Mouse (Mus musculus) hindbrain, embryonic 14.5 days (tissue): Measurements from ENCODE around the gene Hoxd11. TPM values are rescaled to one million over a fixed set of nuclear protein-coding genes. Genes with fewer than 3 reads are reported as not detected.
A peak's percentile ranks its signal among the peaks of the same experiment; 100 is the strongest.

Experiments used
- ATAC-seq: fragments of 200-750 bp; cut with Nextera tagmentation; 2 replicates; pipeline ENCODE4 v1.8.0; 2017; ENCODE audit warnings: moderate number of reproducible peaks, mild to moderate bottlenecking, moderate TSS enrichment, moderate library complexity; ENCODE audit not compliant: low FRiP score
- DNase-seq: peaks from one replicate; pipeline ENCODE4 v3.0.0-alpha.2; 2015; ENCODE audit warnings: low spot score
- H3K27ac ChIP-seq: fragments of 300-500 bp; sonication (generic); 2 replicates; pipeline ENCODE4 v1.5.1; 2014; ENCODE audit warnings: mild to moderate bottlenecking, moderate library complexity
- H3K27me3 ChIP-seq: fragments of 300-500 bp; sonication (generic); 2 replicates; pipeline ENCODE4 v1.6.1; 2014; ENCODE audit warnings: mild to moderate bottlenecking, low read length, mixed read lengths; ENCODE audit not compliant: control insufficient read depth, insufficient read depth
- H3K36me3 ChIP-seq: fragments of 300-500 bp; sonication (generic); replicated peaks from 2 replicates; pipeline ENCODE4 v1.6.1; 2014; ENCODE audit not compliant: control insufficient read depth, insufficient read depth
- H3K4me1 ChIP-seq: fragments of 300-500 bp; sonication (generic); replicated peaks from 2 replicates; pipeline ENCODE4 v1.6.1; 2014; ENCODE audit warnings: antibody characterized with exemption, low read length, mixed read lengths; ENCODE audit not compliant: control insufficient read depth, insufficient read depth
- H3K4me2 ChIP-seq: fragments of 300-500 bp; sonication (generic); replicated peaks from 2 replicates; pipeline ENCODE4 v1.6.1; 2014; ENCODE audit warnings: mild to moderate bottlenecking, moderate library complexity
- H3K4me3 ChIP-seq: fragments of 300-500 bp; sonication (generic); replicated peaks from 2 replicates; pipeline ENCODE4 v1.5.1; 2014; ENCODE audit warnings: mild to moderate bottlenecking, low read length
- H3K9ac ChIP-seq: fragments of 300-500 bp; sonication (generic); 2 replicates; pipeline ENCODE4 v1.6.1; 2014
- H3K9me3 ChIP-seq: fragments of 300-500 bp; sonication (generic); 2 replicates; pipeline ENCODE4 v1.6.1; 2016; ENCODE audit warnings: low read length; ENCODE audit not compliant: control insufficient read depth
- WGBS: fragments of 180-500 bp; shearing (Covaris S2); extraction: QIAGEN DNeasy Blood & Tissue Kit; methylation state at CpG from one replicate; pipeline ENCODE4 v1.1.7; 2014; 5-methylcytosine and 5-hydroxymethylcytosine counted together
- polyA plus RNA-seq: library from polyadenylated mRNA; unstranded; fragments of >200 nt; fragmentation: Nextera tagmentation; extraction: Ambion mirVana; gene quantifications from 2 replicates; pipeline ENCODE4 v1.2.1, GENCODE M21; 2014

Gene Hoxd11
- polyA plus RNA-seq, 1 experiment from 2014 or later = not detected

DNA sequence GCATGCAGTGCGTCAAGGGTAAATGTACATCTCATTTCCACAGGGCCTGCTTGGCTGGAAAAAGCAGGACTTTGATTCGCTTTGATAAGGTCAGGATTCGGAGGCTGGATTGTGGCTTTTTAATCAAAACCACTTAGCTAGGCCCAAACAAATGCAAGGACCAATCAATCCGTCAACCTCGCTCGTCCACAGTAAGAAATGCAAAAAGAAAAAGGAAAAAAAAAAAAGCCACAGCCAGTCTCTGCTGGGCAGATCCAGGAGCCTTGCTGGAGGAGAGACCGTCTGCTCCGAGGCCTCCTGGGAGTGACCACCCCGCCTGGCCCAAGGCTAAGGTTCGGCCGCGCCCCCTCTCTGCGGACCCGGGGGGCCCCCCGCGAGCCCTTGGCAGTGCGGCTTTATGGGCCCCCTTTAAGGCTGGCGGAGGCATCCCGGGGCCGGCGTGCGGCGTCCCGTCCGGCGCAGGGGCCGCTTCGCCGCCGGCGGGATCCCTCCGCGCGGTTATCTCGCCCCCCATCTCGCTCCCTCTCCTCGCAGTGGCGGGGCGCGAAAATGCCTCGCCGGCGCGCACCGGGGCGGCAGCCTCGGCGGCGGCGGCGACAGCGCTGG lies 25.1 kb downstream of the Hoxd11 start, which contains the start of gene Hoxd8:
Gene Hoxd8 (plus strand): TSS at position 223 of the 606 bp plus-strand sequence.
- ATAC-seq (no peak), DNase-seq (no peak)
- no peaks in the 10 kb centered on the region for H3K9me3 ChIP-seq
- H3K27me3 ChIP-seq = peaks cover 92% of the 10 kb centered on the region
- H3K27ac ChIP-seq = no peak within 1 kb of the TSS
- peak within 1 kb of the TSS; percentile 8; the same call in 1 of the 2 replicates for H3K9ac ChIP-seq
- under 1% methylated on average over 39 of the region's 52 CpGs for WGBS
- peak within 1 kb of the TSS; percentile 29 for H3K4me3 ChIP-seq
- H3K4me1 ChIP-seq = no peaks in the 10 kb centered on the region
- H3K36me3 ChIP-seq = no peaks in the 10 kb centered on the region
- H3K4me2 ChIP-seq = peak within 1 kb of the TSS; percentile 46

GRCm38 (mm10) chr2:74704999-74705466 lies 25.7 kb downstream of the Hoxd11 start:
- H3K36me3 ChIP-seq = no peaks in the 10 kb centered on the region
- H3K9me3 ChIP-seq = no peaks in the 10 kb centered on the region
- under 1% methylated on average over 35 of the region's 66 CpGs for WGBS
- H3K9ac ChIP-seq = peak overlapping the region; percentile 8; the same call in 1 of the 2 replicates
- ATAC-seq (no peak), DNase-seq (no peak)
- peak overlapping the region; percentile 29 for H3K4me3 ChIP-seq
- H3K27me3 ChIP-seq = peaks cover 92% of the 10 kb centered on the region
- peak overlapping the region; percentile 46 for H3K4me2 ChIP-seq
- H3K4me1 ChIP-seq = no peaks in the 10 kb centered on the region
- no peak overlapping the region for H3K27ac ChIP-seq

- Histone ChIP-seq H3K4me2 (peak overlapping the region; percentile 46), H3K27me3 (peaks cover 92% of the 10 kb centered on the region), H3K4me3 (peak overlapping the region; percentile 29), H3K9me3 (no peaks in the 10 kb centered on the region), H3K36me3 (no peaks in the 10 kb centered on the region), H3K27ac (no peak overlapping the region), H3K4me1 (no peaks in the 10 kb centered on the region), H3K9ac (no peak overlapping the region)
- DNase-seq = no peak
- 0% methylated on average over 56 of the region's 85 CpGs for WGBS
- ATAC-seq = no peak
These were observed 26.2 kb downstream of the Hoxd11 start for GRCm38 (mm10) chr2:74705467-74706089.

DNA sequence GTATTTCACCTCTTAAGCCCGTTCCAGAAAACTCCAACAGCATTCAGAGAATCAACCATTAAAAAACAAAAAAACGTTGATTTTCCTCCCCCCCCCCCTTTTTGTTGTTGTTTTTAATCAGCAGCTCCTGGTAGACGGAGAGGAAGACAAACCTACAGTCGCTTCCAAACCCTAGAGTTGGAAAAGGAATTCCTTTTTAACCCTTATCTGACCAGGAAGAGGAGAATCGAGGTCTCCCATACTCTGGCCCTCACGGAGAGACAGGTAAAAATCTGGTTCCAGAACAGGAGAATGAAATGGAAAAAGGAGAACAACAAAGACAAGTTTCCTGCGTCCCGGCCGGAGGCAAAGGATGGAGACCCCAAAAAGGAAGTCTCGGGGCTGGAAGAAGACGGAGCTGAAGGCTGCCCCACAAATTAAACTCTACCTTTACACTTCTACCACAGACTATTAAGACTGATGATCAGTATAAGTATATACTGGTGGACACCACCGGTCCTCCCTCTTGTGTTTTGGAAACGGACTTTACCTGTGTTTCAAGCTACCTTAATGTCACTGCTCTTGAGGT lies 27.1 kb downstream of the Hoxd11 start:
- Histone ChIP-seq H3K27me3 (peaks cover 89% of the 10 kb centered on the region), H3K9me3 (no peaks in the 10 kb centered on the region), H3K9ac (no peak overlapping the region), H3K36me3 (no peaks in the 10 kb centered on the region), H3K4me1 (no peaks in the 10 kb centered on the region), H3K4me2 (no peak overlapping the region), H3K4me3 (no peak overlapping the region), H3K27ac (no peak overlapping the region)
- DNase-seq = no peak
- 1% methylated on average over 13 of the region's 13 CpGs for WGBS
- ATAC-seq = no peak

DNA sequence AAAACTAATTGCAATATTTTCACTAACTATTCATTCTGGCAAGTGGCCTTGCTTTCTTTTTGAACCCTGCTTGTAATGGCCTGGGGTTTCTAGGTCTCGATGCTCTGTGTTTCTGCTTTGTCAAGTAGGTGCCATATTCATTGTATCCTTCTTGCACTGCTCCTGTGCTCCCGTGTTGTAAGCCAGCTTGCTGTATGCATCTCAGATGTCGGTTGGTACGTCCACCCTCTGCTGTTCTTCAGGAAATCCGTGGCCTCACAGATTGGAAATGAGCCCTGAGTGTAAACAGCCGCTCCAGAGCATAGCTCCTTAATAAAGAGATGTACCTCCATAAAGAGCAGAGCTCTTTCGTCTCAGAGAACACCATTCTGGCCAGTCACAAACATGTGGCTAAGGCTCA lies 28.2 kb downstream of the Hoxd11 start:
- Histone ChIP-seq H3K27ac (no peak overlapping the region), H3K9ac (no peak overlapping the region), H3K4me2 (no peak overlapping the region)

DNA sequence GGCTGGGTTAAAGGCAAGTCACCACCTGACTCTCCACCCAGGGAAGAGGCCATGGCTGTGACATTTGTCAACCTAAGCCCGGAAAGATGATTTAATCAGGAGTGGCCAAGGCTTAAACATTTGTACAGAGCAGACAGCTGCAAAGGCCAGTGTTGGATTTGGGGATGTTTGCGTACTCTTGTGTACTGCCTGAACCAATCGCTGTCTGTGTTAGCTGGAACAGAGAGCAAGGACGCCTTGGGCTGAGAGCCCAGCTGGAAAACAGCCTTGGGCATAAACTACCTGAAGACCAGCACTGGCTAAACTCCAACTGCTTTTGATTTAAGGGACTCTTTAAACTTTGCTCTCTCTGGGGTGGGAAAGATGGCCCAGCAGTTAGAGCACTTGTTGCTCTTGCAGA lies 29.3 kb downstream of the Hoxd11 start:
- no peaks in the 10 kb centered on the region for H3K36me3 ChIP-seq
- no peak overlapping the region for H3K27ac ChIP-seq
- ATAC-seq = no peak
- H3K9ac ChIP-seq = no peak overlapping the region
- 6% methylated on average over 4 of the region's 4 CpGs for WGBS
- no peaks in the 10 kb centered on the region for H3K9me3 ChIP-seq
- H3K27me3 ChIP-seq = peaks cover 89% of the 10 kb centered on the region
- no peak overlapping the region for H3K4me3 ChIP-seq
- DNase-seq = no peak
- H3K4me2 ChIP-seq = no peak overlapping the region
- H3K4me1 ChIP-seq = no peaks in the 10 kb centered on the region; the same call in 1 of the 2 replicates

More for the DNA sequence above, 28.2 kb downstream of the Hoxd11 start:
- DNase-seq = no peak
- no peaks in the 10 kb centered on the region; the same call in 1 of the 2 replicates for H3K4me1 ChIP-seq
- no peak overlapping the region for H3K4me3 ChIP-seq
- no peaks in the 10 kb centered on the region for H3K9me3 ChIP-seq
- H3K27me3 ChIP-seq = peaks cover 89% of the 10 kb centered on the region
- ATAC-seq = no peak
- 7% methylated on average over 7 of the region's 7 CpGs for WGBS
- H3K36me3 ChIP-seq = no peaks in the 10 kb centered on the region

DNA sequence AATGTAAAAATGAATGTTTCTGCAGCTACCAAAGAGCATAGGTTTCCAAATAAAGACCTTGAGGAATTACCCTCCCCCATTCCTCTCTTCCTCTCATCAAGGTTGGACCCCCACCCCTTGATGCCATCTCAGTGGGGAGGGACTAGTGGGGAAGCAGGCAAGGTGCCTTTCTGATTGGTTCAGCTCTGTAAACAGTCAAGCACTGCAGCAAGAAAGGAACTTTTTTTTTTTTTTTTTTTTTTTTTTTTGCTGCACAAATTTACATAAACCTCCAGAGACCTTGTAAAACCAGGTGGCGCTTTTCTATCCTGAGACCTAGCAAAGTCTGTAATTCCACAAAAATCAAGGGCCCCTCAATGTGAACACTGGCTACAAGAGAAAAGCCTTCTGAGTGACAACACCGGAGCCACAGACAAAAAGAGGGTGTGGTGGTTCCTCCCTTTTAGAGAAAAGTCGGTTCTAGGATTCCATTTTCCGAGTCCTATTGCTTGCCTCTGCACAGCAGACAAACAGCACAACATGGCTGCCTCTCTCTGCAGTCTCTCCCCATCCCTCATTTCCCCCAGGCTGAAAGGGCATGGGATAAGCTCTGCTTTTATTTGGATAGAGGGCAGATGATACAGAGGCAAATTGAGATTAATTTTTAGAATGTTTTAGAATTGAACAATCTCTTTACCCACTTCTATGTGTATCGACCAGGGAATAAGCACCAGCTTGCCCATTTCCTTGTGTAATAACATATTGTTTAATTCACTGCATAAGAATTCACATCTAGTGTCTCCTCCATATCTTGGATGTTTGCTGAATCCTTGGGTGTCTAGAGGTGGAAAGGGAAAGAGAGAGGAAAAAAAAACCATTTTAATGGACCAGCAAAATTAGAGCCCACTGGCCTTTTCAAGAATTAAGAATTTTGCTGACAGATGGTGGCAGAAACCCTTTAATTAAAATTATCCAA lies 30.4 kb downstream of the Hoxd11 start:
- WGBS = 4% methylated on average over 5 of the region's 5 CpGs
- no peak overlapping the region for H3K27ac ChIP-seq
- no peaks in the 10 kb centered on the region for H3K36me3 ChIP-seq
- H3K9me3 ChIP-seq = no peaks in the 10 kb centered on the region
- peaks cover 90% of the 10 kb centered on the region for H3K27me3 ChIP-seq
- DNase-seq (no peak), ATAC-seq (no peak)
- no peaks in the 10 kb centered on the region; the same call in 1 of the 2 replicates for H3K4me1 ChIP-seq
- H3K4me3 ChIP-seq = no peak overlapping the region
- no peak overlapping the region for H3K4me2 ChIP-seq
- no peak overlapping the region for H3K9ac ChIP-seq

DNA sequence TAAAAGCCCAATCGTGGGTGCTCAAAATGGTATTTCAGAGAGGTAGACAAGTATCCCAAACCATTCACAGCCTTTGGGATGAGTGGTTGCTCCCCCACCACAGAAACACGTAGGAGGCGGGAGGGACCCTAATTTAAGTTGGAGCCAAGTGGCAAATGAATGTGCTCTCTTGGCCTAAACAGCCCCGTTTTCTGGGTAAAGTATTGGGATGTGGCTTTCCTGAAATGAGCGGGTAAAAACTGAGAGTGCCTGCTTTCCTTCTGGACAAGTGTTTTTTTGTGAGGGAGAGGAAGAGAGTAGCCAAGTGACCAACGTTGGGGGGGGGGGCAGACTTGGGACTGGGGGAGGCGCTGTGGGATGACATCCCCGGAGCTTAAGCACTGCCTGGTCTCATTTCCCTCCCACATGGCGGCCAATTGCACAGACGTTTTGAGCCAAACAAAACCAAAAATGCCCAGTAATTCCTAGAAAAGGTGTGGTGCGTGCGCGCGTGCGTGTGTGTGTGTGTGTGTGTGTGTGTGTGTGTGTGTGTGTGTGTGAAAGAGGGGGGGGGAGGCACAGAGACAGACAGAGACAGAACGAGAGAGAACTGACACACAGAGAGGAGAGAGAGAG lies 31.7 kb downstream of the Hoxd11 start:
- H3K9ac ChIP-seq = no peak overlapping the region
- no peaks in the 10 kb centered on the region for H3K36me3 ChIP-seq
- no peak overlapping the region for H3K27ac ChIP-seq
- DNase-seq (no peak), ATAC-seq (no peak)
- 0 out of 2 replicates have a peak overlapping the region, but pooled peaks have one; percentile 1 for H3K4me2 ChIP-seq
- no peaks in the 10 kb centered on the region for H3K9me3 ChIP-seq
- no peaks in the 10 kb centered on the region; the same call in 1 of the 2 replicates for H3K4me1 ChIP-seq
- H3K4me3 ChIP-seq = 0 out of 2 replicates have a peak overlapping the region, but pooled peaks have one; percentile 9
- under 1% methylated on average over 16 of the region's 16 CpGs for WGBS
- H3K27me3 ChIP-seq = peaks cover 96% of the 10 kb centered on the region
